Mouse (Mus musculus) midbrain, embryonic 10.5 days (tissue): ENCODE data around the gene Runx1. TPM values are rescaled to one million over a fixed set of nuclear protein-coding genes. Genes with fewer than 3 reads are reported as not detected.

Experiments used
- DNase-seq: peaks from one replicate; pipeline ENCODE4 v3.0.0-alpha.2; 2017; ENCODE audit warnings: low spot score
- H3K27ac ChIP-seq: fragments of 300-500 bp; sonication (generic); replicated peaks from 2 replicates; pipeline ENCODE4 v1.5.1; 2016; ENCODE audit warnings: mild to moderate bottlenecking
- H3K27me3 ChIP-seq: fragments of 300-500 bp; sonication (generic); 2 replicates; pipeline ENCODE4 v1.6.1; 2016; ENCODE audit warnings: low read depth, mild to moderate bottlenecking; ENCODE audit not compliant: poor library complexity, severe bottlenecking
- H3K36me3 ChIP-seq: fragments of 300-500 bp; sonication (generic); 2 replicates; pipeline ENCODE4 v1.6.1; 2016; ENCODE audit warnings: mild to moderate bottlenecking, moderate library complexity
- H3K4me1 ChIP-seq: fragments of 300-500 bp; sonication (generic); 2 replicates; pipeline ENCODE4 v1.6.1; 2016
- H3K4me3 ChIP-seq: fragments of 300-500 bp; sonication (generic); 2 replicates; pipeline ENCODE4 v1.5.1; 2016; ENCODE audit warnings: mild to moderate bottlenecking, moderate library complexity
- H3K9me3 ChIP-seq: fragments of 300-500 bp; sonication (generic); replicated peaks from 2 replicates; pipeline ENCODE4 v1.6.1; 2016; ENCODE audit warnings: mild to moderate bottlenecking
- WGBS: fragments of 180-500 bp; shearing (Covaris S2); methylation state at CpG from one replicate; pipeline ENCODE4 v1.1.7; 2016; 5-methylcytosine and 5-hydroxymethylcytosine counted together
- polyA plus RNA-seq: library from polyadenylated mRNA; unstranded; fragments of >200 nt; fragmentation: Nextera tagmentation; extraction: Ambion mirVana; gene quantifications from 2 replicates; pipeline ENCODE4 v1.2.1, GENCODE M21; 2016

The Runx1 gene
- polyA plus RNA-seq, 1 experiment from 2014 or later = 1.0 TPM

GRCm38 (mm10) chr16:92684423-92685211 is 141.3 kb downstream of the Runx1 start:
- Histone ChIP-seq H3K36me3 (no peaks in the 10 kb centered on the region), H3K27me3 (peaks cover 11% of the 10 kb centered on the region), H3K27ac (no peak overlapping the region), H3K4me3 (no peak overlapping the region), H3K4me1 (peaks cover 11% of the 10 kb centered on the region), H3K9me3 (no peaks in the 10 kb centered on the region)
- DNase-seq = no peak
- 85% methylated on average over 21 of the region's 21 CpGs for WGBS

- DNase-seq = no peak
- H3K4me3 ChIP-seq = no peak overlapping the region
- no peaks in the 10 kb centered on the region for H3K36me3 ChIP-seq
- peaks cover 13% of the 10 kb centered on the region for H3K4me1 ChIP-seq
- no peaks in the 10 kb centered on the region for H3K9me3 ChIP-seq
- H3K27me3 ChIP-seq = no peaks in the 10 kb centered on the region
- WGBS = 93% methylated on average over 5 of the region's 5 CpGs
- H3K27ac ChIP-seq = no peak overlapping the region
Measured at GRCm38 (mm10) chr16:92676630-92677029, 149.3 kb downstream of the Runx1 start.

- Histone ChIP-seq H3K27ac (no peak overlapping the region; the same call in 1 of the 2 replicates), H3K27me3 (no peaks in the 10 kb centered on the region), H3K9me3 (no peaks in the 10 kb centered on the region), H3K36me3 (no peaks in the 10 kb centered on the region), H3K4me1 (peaks cover 13% of the 10 kb centered on the region), H3K4me3 (no peak overlapping the region)
- WGBS = 45% methylated on average over 8 of the region's 8 CpGs
- no peak for DNase-seq
Measured at GRCm38 (mm10) chr16:92675677-92676076, 150.3 kb downstream of the Runx1 start.

GRCm38 (mm10) chr16:92674916-92675450 is 151.0 kb downstream of the Runx1 start:
- Histone ChIP-seq H3K27me3 (no peaks in the 10 kb centered on the region), H3K36me3 (no peaks in the 10 kb centered on the region), H3K9me3 (no peaks in the 10 kb centered on the region), H3K4me3 (no peak overlapping the region), H3K4me1 (peaks cover 13% of the 10 kb centered on the region), H3K27ac (no peak overlapping the region)
- 72% methylated on average over 11 of the region's 11 CpGs for WGBS
- DNase-seq = no peak

- Histone ChIP-seq H3K36me3 (no peaks in the 10 kb centered on the region), H3K27ac (no peak overlapping the region), H3K4me1 (peaks cover 13% of the 10 kb centered on the region), H3K27me3 (no peaks in the 10 kb centered on the region), H3K9me3 (no peaks in the 10 kb centered on the region), H3K4me3 (no peak overlapping the region)
- no peak for DNase-seq
- WGBS = 83% methylated on average over 18 of the region's 18 CpGs
Measured at GRCm38 (mm10) chr16:92674121-92674816, 151.7 kb downstream of the Runx1 start.

- Histone ChIP-seq H3K27me3 (no peaks in the 10 kb centered on the region), H3K27ac (no peak overlapping the region), H3K4me1 (no peaks in the 10 kb centered on the region), H3K36me3 (no peaks in the 10 kb centered on the region), H3K4me3 (no peak overlapping the region), H3K9me3 (no peaks in the 10 kb centered on the region)
- DNase-seq = no peak
Measured at GRCm38 (mm10) chr16:92668807-92669206, 157.1 kb downstream of the Runx1 start.

- WGBS = 80% methylated on average over 7 of the region's 7 CpGs
- Histone ChIP-seq H3K27me3 (no peaks in the 10 kb centered on the region), H3K36me3 (no peaks in the 10 kb centered on the region), H3K4me3 (no peak overlapping the region), H3K4me1 (0 out of 2 replicates have a peak, but pooled peaks cover 8% of the 10 kb centered on the region), H3K9me3 (no peaks in the 10 kb centered on the region), H3K27ac (no peak overlapping the region)
- no peak for DNase-seq
Measured at GRCm38 (mm10) chr16:92661757-92662156, 164.2 kb downstream of the Runx1 start.

GRCm38 (mm10) chr16:92656750-92657149 is 169.2 kb downstream of the Runx1 start:
- H3K27ac ChIP-seq = no peak overlapping the region
- H3K4me1 ChIP-seq = peaks cover 28% of the 10 kb centered on the region
- no peak for DNase-seq
- no peaks in the 10 kb centered on the region for H3K9me3 ChIP-seq
- no peaks in the 10 kb centered on the region for H3K27me3 ChIP-seq
- WGBS = 96% methylated on average over 5 of the region's 5 CpGs
- no peaks in the 10 kb centered on the region for H3K36me3 ChIP-seq
- H3K4me3 ChIP-seq = no peak overlapping the region

- Histone ChIP-seq H3K9me3 (no peaks in the 10 kb centered on the region), H3K4me3 (no peak overlapping the region), H3K36me3 (no peaks in the 10 kb centered on the region), H3K27me3 (no peaks in the 10 kb centered on the region), H3K4me1 (peaks cover 28% of the 10 kb centered on the region), H3K27ac (no peak overlapping the region)
- WGBS = 51% methylated on average over 5 of the region's 5 CpGs
- no peak for DNase-seq
Measured at GRCm38 (mm10) chr16:92654294-92654950, 171.5 kb downstream of the Runx1 start.

- 66% methylated on average over 5 of the region's 5 CpGs for WGBS
- Histone ChIP-seq H3K9me3 (no peaks in the 10 kb centered on the region), H3K27ac (no peak overlapping the region), H3K4me3 (no peak overlapping the region), H3K4me1 (peaks cover 26% of the 10 kb centered on the region), H3K27me3 (no peaks in the 10 kb centered on the region), H3K36me3 (no peaks in the 10 kb centered on the region)
- DNase-seq = no peak
Measured at GRCm38 (mm10) chr16:92653816-92654215, 172.1 kb downstream of the Runx1 start.

GRCm38 (mm10) chr16:92651256-92651655 is 174.7 kb downstream of the Runx1 start:
- 92% methylated on average over 3 of the region's 3 CpGs for WGBS
- H3K4me3 ChIP-seq = no peak overlapping the region
- H3K4me1 ChIP-seq = peaks cover 23% of the 10 kb centered on the region
- H3K27ac ChIP-seq = no peak overlapping the region
- no peak for DNase-seq
- no peaks in the 10 kb centered on the region for H3K27me3 ChIP-seq
- H3K36me3 ChIP-seq = no peaks in the 10 kb centered on the region
- H3K9me3 ChIP-seq = no peaks in the 10 kb centered on the region

GRCm38 (mm10) chr16:92646153-92646552 is 179.8 kb downstream of the Runx1 start:
- 0 out of 2 replicates have a peak overlapping the region, but pooled peaks have one; percentile 14 for H3K27ac ChIP-seq

More at GRCm38 (mm10) chr16:92646153-92646552, 179.8 kb downstream of the Runx1 start:
- Histone ChIP-seq H3K36me3 (no peaks in the 10 kb centered on the region), H3K4me3 (no peak overlapping the region), H3K27me3 (0 out of 2 replicates have a peak, but pooled peaks cover 16% of the 10 kb centered on the region), H3K9me3 (no peaks in the 10 kb centered on the region), H3K4me1 (peaks cover 25% of the 10 kb centered on the region)
- WGBS = 71% methylated on average over 13 of the region's 13 CpGs
- DNase-seq = no peak
